Mouse (Mus musculus) frontal cortex, postnatal 14 days (tissue): ENCODE results near the gene Apol7a.

Experiments used
- DNase-seq, 2 experiments: peaks; one replicate each; pipeline ENCODE4 v3.0.0; 2022; ENCODE audit warnings: low spot score in 2 of 2

Apol7a gene

DNA sequence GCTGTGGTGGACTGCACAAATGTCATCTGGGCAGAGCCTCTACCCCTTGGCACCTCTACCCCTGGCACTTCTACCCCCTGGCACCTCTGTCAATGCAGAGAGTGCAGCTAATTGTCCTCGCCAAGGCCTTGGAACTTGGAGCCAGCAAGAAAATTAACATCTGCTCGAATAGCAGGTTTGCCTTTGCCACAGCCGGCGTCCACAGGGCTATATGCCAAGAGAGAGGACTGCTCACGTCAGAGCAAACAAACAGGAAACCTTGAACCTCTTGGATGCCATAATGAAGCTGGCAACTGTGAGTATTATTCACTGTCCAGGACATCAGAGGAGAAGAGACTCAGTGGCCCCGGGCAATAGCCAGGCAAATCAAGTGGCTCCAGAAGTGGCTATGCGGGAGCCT lies 22.0 kb downstream of the Apol7a start:
- no peak for DNase-seq

DNA sequence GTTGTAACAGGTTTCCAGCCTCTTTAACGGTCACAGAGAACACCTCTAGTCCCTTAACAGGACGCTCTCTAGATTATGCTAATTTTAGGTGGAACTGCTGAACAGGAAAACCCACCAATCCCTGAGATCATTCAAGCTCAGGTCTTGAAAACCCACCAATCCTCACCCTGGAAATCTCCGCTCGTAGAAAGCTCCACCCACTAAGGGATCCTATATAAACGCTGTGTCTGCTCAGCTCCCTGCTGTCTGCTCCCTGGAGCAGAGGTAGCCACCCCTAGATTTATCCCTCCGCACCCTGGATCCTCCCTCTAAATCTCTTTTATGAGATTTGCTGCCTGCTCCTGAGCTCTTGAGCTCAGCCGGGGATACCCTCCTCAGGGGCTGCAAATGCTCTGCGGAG lies 28.3 kb downstream of the Apol7a start:
- no peak for DNase-seq

DNA sequence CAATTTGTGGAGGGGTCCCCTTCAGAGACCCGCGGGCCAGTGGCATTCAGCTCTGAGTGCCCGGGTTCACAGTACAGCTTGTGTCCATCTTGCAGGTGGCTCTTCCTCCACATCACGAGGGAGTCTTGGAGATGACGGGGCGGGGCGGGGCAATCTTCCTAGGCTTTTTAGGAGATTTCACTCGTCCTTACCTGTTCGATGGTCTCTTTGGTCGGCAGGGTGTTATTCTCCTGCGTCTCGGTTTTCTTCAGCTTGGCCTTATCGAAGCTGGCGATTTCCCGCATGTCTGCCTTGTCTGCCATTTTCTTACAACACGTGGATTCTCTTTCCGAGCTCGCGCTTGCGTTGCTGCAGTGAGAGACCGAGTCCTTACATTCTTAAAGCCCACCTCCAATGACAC lies 28.9 kb downstream of the Apol7a start:
- no peak for DNase-seq

DNA sequence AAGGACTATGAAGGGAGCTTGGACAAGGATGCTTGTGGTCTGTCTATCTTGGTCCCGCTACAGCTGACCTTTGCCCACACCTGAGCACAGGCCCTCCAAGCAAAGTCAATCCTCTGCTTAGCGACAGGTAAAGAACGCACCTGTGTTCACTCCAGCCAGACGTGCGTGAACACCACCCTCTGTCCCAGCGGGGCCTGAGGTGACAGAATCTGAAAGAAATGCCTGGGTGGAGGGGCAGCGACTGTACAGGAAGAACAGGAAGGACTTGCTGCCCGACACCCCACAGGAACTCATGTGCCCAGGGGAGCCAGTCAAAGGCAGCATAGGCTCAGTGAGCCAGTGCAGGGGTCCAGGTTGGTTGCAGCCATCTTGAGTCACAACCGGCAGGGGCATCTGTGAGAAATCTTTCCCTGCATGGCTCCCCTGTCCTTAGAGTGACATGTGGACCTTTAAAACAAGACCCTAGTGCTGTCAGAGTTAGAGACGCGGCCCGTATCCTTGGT lies 30.0 kb downstream of the Apol7a start:
- DNase-seq: no peak

DNA sequence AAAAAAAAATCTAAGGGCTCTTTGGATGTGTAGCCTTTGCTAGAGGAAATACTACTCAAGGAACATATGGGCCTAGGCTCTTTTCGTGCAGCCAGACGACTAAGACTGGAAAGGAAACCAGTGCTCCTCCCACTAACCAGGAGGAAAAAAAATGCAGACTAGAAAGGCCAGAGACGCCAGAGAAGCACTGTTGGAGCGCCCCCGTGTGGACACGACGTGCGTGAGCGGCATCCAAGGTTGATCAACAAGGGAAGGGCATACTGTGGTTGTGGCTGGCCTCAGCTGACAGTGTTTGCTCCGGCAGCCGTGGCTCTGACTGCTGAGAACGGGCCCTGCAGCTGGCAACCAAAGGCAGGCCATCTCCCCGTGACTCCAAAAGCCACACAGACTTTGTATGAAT lies 30.8 kb downstream of the Apol7a start:
- DNase-seq: peak; percentile 91 to 96

DNA sequence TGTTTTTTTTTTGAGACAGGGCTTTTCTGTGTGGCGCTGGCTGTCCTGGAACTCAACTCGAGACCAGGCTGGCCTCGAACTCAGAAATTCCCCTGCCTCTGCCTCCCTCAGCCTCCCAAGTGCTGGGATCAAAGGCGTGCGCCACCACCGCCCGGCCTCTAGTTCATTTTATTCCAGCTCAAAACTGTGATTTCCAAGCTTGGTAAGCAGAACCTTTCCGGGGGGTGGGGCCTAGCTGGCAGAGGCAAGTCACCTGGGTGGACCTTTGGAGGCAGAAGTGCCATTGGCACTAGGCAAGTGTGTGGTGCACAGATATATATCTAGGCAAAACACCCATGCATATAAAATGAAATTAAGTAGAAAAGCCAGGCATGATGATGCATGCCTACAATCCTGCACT lies 31.4 kb downstream of the Apol7a start:
- DNase-seq: no peak

DNA sequence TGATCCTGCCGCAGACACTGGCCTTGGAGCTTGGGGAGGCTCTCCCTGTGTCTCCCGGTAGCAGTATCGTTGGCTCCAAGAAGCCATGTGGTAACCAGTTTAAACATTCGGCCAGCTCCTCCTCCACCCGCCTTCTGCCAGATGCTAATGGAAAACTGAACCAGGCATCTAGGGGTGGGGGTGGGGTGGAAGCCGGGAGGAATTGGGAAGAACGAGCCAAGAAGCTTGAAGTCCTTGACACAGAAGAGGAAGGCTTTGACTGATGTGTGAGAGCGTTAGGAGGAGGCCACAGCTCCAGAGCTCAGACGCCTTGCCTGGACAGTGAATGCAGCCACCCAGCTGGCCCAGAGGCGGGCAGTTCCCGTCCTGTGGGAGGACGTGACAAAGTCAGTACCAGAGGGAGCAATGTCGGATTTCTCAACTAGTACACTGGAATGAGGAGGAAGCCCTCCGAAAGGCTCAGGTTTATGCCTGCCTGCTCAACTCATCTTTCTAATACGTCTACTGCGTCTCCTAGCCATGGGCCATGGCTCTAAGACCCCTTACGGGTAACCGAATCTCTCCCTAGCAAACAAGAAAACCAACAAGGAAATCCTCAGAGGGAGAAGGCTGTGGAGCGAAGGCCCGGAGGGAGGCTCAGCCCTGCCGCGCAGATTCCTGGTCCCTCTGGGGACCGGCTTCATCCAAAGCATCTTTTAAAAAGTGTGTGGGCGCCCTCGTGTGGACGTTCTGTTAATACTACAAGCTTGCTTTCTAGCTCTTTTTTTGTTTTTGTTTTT lies 32.0 kb downstream of the Apol7a start:
- DNase-seq: peak; percentile 64 to 78

DNA sequence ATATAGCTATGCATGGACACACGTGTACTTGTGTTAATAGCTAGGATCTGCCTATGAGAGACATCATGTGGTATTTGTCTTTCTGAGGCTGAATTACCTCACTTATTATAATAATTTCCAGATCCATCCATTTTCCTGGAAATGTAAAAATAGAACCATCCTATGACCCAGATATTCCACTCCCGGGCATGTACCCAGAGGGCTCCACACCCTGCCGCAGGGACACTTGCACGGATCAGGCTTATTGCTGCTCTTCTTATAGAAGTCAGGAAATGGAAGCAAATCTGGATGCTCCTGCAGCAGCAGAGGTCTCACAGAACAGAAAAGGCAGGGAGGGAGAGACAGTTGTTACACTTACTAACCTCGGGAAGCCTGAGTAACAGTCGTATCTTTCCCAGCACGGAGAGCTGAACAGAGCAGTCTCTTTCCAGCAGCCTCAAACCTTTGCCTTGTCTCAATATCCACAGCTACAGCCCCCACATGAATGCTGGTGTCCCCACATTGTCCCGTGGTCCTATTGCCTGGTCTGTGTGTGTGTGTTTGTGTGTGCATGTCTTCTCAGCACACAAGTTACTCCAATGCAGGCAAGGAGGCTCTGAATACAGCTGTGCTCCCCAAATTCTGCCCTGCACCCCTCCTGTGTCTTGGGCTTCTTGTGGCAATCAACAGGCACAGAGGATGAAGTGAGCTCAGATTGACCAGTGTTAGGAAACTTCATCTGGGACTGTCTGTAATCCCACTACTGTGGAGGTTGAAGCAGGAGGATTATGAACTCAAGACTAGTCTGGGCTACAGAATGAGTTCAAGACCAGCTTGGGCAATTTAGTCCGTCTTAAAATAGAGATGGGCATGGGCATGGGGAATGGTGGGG lies 33.0 kb downstream of the Apol7a start:
- no peak for DNase-seq

DNA sequence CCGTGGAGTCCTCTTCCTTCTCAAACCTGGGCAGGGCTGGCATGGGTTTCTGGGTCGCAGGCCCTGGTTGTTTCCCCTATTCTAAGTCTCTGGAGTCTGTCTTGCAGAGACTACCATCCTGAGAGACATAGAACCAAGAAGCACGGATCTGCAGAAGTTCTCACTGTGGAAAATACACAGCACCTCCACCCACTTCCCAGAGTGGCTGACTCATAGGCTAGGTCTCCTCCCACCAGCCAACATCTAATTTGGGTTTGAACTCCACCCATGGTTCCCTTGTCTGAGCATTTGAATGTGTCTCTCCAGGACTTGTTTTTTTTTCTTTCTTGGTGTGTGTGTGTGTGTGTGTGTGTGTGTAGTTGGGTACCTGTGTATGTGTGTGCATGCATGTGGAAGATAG lies 34.9 kb downstream of the Apol7a start:
- DNase-seq: no peak

DNA sequence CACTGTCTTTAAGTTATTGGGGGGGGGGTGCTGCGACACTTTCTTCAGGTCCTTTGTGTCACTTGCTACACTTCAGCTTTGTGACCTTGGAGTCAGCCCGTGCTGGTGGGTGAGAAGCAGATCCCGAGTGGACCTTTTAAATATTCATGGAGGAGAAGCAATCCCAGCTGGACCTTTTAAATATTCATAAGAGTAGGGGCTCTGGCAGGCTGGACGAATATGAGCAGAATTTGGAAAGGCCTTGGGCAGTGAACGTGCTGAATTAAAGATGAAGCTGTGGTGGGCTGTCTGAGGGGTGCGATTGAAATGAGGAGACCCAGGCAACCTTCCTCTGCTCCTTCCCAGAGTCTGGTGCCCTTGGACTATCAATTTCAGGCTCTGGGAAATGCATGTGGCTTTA lies 35.3 kb downstream of the Apol7a start:
- no peak for DNase-seq

DNA sequence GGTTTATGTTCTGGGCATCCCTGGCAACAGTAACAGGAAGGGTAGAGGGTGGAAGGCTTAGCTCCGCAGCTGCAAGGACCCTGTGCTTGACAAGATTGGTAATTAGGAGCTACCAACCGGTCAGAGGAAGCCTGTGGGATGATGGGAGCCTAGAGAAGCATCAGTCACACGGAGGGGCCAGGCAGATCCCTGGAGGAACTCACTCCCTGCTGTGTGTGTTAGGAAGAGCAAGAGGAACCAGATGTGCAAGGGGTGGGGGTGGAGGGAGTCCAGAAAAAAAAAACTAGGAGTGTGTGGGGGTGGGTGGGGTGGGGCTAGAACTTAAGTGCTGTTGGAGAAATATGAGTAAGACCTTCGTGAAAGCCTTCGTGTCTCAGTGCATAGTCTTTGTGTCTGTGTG lies 36.0 kb downstream of the Apol7a start:
- DNase-seq: no peak

DNA sequence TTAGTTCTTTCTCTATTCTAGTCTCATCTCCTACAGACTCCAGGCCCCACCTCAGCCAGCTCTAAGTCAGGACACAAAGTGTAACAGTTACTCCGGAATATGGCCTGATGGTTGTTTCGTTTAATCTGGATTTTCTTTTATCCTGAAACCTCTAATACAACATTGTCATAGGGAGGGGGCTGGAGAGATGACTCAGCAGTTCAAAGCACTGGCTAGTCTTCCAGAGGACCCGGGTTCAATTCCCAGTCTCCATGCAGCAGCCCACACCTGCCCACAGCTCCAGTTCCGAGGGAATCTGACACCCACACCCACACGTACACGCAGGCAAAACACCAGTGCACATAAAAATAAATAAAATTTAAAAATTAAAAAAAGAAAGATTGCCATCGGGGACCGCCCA lies 39.0 kb downstream of the Apol7a start:
- no peak for DNase-seq

DNA sequence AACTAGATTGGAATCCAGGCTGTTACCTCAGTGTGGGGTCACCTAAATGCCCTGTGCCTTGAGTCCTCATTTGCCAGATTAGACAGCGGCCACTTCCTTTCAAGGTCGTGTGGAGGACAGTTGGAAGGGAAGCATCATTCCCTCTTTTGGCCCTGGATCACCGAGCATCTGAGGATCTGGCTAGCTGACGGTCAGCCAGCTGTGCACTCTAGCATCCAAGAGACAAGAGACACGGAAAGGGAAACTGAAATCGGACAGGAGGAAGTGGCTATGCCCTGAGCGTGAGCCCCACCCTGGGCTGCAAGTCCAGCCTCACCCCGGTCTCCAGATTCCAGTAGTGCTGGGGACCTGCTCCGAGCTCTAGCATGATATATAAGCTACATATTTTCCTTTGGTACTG lies 39.4 kb downstream of the Apol7a start:
- no peak for DNase-seq

DNA sequence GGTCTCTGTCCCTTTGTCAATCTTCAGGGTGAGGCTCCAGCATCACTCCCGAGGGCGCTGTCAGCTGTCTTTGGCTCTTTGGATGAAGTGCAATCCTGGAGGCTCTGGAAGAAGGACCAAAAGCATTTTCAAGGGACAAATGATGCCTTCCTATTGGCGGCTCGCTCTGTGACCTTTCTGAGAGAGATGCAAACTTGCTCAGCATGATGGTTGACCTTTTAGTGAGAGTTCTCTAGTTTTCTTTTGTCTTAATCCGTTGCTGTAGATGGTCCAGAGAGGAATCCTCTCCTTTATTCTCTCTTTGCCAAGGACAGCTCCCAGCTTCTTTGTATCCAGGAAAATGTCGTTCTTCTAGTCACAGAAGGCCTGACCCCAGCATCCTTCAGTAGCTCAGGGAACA lies 39.8 kb downstream of the Apol7a start:
- no peak for DNase-seq

DNA sequence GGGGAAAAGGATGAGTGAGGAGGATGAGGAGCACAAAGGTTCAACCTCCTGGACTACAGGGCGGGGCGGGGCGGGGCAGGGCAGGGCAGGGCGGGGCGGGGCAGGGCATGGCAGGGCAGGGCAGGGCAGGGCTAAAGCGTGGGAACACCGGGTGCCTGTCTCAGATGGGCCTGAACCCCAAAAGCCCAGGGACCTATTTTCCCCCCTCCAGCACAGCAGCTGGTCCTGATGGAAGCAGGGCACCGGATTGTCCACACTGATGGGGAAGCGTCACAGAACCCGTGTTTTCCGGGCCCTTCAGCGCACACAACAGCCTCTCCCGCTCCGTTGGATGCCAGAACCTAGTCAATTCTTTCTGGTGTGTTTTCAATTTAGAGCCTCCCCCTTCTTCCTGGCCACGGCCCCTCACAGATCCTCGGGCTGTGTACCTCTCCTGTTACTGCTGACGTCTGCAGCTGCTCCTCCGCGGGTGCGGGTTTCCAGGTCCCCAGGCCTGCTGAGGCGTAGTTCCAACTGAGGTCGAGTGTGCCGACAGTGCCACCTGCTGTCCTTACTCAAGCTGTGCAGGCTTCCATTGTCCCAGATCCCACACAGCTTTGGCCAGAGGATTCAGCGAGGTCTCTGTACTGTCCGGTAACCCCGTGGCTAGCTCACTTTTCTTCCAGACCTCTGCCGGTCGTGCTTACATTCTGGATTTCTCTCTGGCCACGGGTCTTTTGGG lies 40.4 kb downstream of the Apol7a start:
- DNase-seq: peak; percentile 79 to 83

DNA sequence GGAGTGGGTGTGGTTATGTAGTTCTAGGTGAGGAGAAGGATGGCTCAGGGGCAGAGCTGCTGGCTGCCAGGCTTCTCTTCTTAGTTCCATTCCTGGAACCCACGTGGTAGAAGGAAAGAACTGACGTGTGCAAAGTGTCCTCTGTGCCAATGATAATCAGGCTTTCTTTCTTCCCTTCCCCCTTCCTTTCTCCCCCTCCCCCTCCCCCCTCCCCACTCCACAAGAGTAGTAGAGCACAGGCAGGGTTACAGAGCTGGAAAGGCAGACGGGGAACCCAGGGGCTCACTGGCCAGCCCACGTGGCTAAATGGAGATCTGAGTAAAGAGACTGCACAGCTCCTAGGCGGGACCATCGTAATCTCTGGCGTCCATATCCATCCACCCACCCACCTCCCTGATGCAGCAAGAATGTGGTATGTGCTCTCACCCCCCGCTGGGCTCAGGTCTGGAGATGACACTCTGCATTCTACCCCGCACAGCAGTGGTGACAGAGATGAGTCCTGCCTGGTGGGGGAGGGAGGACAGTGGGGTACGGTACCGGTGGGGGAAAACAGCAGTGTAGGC lies 42.6 kb downstream of the Apol7a start:
- DNase-seq: peak in 1 of 2 experiments; percentile 39

DNA sequence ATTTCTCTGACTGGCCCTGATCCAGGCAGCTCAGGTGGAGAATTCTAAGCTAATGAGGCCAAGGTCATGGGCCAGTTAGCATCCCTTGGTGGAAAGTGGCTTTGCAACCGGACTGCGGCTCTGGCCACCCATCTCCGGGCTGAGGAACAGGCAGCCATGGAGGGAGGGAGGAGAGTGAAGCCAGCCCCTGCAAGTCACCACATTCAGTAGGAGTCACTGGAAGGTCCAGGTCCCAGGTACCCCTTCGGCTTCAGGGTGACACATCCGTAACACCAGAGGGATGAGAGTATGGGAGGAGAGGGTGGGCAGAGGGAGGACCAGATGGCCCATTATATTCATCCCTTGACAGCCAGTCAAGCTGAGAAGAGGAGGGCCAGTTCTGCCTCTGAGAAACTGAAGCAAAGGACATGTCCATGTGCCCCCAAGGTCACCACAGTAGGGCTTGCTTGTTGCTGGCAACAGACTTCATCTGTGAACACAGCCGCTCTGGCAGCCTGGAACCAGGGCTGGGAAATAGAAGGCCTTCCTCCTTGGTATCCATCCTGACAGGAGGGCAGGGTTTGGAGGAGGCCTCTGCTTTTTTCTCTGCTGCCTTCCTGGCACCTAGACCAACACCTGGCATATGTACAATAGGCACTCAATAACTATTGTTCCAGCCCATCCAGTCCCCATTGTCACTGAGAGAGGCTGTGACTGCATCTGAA lies 43.9 kb downstream of the Apol7a start:
- DNase-seq: no peak

DNA sequence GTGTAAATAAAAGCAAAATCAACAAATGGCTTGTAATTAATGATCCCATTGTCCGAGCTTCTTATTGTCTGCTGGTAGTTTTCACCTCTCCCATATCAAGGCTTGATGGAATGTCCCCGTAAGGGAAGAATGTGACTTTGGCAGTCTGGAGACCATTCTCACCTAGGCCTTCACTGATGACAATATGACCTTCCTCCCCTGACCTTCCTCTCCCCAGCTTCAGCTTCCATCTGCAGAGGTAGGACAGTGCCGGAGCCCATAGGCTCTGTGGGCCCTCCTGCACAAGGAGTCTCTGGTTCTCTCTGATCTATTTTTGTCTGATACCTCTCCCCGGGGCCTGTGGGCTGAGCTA lies 44.4 kb downstream of the Apol7a start:
- DNase-seq: no peak

DNA sequence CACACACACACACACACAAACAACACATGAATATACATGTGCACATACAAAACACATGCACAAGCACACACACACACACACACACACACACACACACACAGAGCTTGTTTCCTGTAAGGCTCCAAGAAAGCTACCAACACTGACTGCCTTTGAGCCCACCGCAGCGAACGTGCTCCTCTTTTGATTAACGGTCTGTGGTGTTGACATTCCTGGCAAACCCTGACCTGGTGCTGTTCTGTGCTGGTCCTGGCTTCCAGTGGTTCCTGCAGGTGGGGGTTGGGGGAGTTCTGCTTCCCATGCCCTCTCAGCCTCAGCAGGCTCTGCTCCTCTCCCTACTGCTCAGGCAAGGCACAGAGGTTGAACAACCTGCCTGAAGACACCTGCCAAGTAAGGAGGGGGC lies 45.1 kb downstream of the Apol7a start:
- no peak for DNase-seq

DNA sequence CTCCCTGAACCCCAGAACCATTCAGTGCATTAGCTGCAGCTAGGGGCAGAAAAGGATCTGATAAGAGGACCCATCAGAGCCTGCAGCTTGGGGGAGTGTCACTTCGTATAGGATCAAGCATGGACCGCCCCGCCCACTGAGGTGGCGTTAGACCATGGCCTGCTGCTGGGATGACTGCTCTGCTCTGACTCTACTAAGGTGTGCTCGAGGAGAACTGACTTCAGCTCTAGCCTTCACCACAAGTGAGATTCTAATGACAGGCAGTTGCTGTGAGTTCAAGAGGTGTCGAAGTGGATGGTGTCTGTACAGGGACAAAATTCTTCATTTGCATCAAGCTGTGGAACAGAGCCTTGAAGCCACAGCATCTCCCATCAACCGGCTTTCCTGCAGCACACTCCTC lies 46.0 kb downstream of the Apol7a start:
- no peak for DNase-seq

DNA sequence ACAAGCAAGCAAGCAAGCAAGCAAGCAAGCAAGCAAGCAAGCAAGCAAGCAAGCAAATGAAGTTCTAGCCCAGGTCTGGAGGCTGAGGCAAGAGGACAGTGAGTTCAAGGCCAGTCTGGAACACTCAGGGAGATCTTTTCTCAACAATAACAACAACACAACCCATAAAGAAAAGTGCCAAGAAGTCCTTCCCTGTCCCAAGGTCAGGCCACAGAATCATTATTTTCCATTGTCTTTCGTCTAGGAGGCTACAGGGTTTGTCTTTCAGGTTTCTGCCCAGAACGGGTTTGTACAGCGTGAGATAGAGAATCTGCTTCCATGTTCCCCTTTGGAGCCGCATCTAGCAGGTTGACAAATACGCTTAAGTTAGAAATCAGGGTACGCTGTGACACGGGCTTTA lies 48.8 kb downstream of the Apol7a start:
- no peak for DNase-seq
